Mouse (Mus musculus) lung, embryonic 15.5 days (tissue): ENCODE measurements around the gene Polr3b. TPM values are rescaled to one million over a fixed set of nuclear protein-coding genes. Genes with fewer than 3 reads are reported as not detected.

Experiments
- ATAC-seq: fragments of 200-750 bp; cut with Nextera tagmentation; 2 replicates; pipeline ENCODE4 v1.8.0; 2017; ENCODE audit warnings: moderate number of reproducible peaks, borderline replicate concordance; ENCODE audit not compliant: low FRiP score, low TSS enrichment; ENCODE audit errors: extremely low read depth
- H3K27ac ChIP-seq: fragments of 300-500 bp; sonication (generic); 2 replicates; pipeline ENCODE4 v1.5.1; 2015; ENCODE audit warnings: moderate library complexity, mild to moderate bottlenecking, inconsistent platforms
- H3K27me3 ChIP-seq: fragments of 300-500 bp; sonication (generic); 2 replicates; pipeline ENCODE4 v1.6.1; 2015; ENCODE audit warnings: inconsistent platforms
- H3K36me3 ChIP-seq: fragments of 300-500 bp; sonication (generic); 2 replicates; pipeline ENCODE4 v1.6.1; 2015; ENCODE audit warnings: inconsistent platforms
- H3K4me1 ChIP-seq: fragments of 300-500 bp; sonication (generic); 2 replicates; pipeline ENCODE4 v1.6.1; 2015; ENCODE audit warnings: inconsistent platforms
- H3K4me2 ChIP-seq: fragments of 300-500 bp; sonication (generic); 2 replicates; pipeline ENCODE4 v1.6.1; 2015; ENCODE audit warnings: inconsistent platforms, mild to moderate bottlenecking, moderate library complexity
- H3K4me3 ChIP-seq: fragments of 300-500 bp; sonication (generic); 2 replicates; pipeline ENCODE4 v1.5.1; 2015; ENCODE audit warnings: mild to moderate bottlenecking, inconsistent platforms
- H3K9ac ChIP-seq: fragments of 300-500 bp; sonication (generic); 2 replicates; pipeline ENCODE4 v1.6.1; 2015; ENCODE audit warnings: inconsistent platforms
- H3K9me3 ChIP-seq: fragments of 300-500 bp; sonication (generic); 2 replicates; pipeline ENCODE4 v1.6.1; 2016; ENCODE audit warnings: inconsistent platforms
- WGBS: fragments of 180-500 bp; shearing (Covaris S2); methylation state at CpG from one replicate; pipeline ENCODE4 v1.1.7; 2015; 5-methylcytosine and 5-hydroxymethylcytosine counted together
- polyA plus RNA-seq: library from polyadenylated mRNA; unstranded; fragments of >200 nt; fragmentation: Nextera tagmentation; extraction: Ambion mirVana; gene quantifications from 2 replicates; pipeline ENCODE4 v1.2.1, GENCODE M21; 2015

Gene Polr3b
- polyA plus RNA-seq, 1 experiment from 2014 or later = 15.7 TPM

DNA sequence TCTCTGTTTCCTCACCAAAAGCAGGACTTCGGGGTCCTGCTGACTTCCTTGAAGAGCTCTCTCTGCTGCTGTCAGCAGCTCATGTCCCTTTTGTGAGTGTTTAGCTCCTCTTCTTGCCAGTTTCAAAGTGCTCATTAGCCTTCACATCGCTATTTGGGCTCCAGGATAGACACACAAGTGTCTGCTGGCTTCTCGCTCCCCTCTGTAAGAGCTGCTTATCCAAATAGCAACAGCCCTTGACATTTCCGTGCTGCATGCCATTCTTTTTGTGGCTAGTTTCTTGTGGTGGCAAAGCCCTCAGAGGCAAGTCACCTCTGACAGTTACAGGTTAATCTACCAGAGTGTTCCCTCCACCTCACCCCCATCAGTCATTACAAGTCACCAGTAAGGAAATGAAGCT, 56.3 kb downstream of the Polr3b start:
- ATAC-seq = no peak
- H3K4me3 ChIP-seq = no peak overlapping the region
- no peaks in the 10 kb centered on the region for H3K4me1 ChIP-seq
- no peak overlapping the region for H3K9ac ChIP-seq
- no peaks in the 10 kb centered on the region for H3K27me3 ChIP-seq
- H3K4me2 ChIP-seq = no peak overlapping the region
- 62% methylated on average over 4 of the region's 4 CpGs for WGBS
- H3K9me3 ChIP-seq = no peaks in the 10 kb centered on the region
- peaks cover 27% of the 10 kb centered on the region for H3K36me3 ChIP-seq
- no peak overlapping the region for H3K27ac ChIP-seq

DNA sequence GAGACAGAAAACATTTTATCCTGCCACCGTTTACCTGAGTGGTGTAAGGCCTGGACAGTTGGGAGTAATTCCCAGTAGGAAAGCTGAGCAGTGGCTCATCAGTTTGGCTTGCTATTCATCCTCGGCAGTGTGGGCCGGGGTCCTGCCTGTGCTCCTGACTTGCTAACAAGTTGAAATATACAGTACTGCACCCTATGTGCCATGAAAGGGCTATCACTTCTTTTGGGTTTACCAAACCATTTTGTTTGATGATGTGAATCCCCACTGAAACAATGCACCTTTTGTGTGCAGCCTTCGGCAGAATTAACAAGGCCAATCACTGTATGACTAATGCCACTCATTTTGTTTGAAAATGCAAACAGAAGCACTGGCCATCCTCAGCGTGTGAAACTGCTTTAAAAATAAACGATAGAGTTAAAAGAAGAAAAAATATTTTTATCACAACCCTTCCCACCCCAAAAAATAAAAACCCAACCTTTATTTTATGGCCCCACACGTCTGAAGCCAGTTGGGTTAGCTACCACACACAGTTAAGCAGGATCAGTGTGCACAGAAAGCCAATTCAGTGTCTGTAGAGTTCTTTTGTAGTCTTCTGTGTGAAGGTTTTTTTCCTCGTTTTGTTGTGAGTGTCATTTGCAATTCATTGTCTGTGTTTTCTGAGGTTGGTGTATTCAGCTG, 63.5 kb downstream of the Polr3b start:
- no peak overlapping the region for H3K4me3 ChIP-seq
- no peaks in the 10 kb centered on the region for H3K27me3 ChIP-seq
- H3K27ac ChIP-seq = peak overlapping the region; percentile 25; the same call in 1 of the 2 replicates
- no peak for ATAC-seq
- H3K9ac ChIP-seq = no peak overlapping the region
- H3K36me3 ChIP-seq = 0 out of 2 replicates have a peak, but pooled peaks cover 3% of the 10 kb centered on the region
- no peak overlapping the region for H3K4me2 ChIP-seq
- 48% methylated on average over 8 of the region's 8 CpGs for WGBS
- no peaks in the 10 kb centered on the region for H3K9me3 ChIP-seq
- peaks cover 9% of the 10 kb centered on the region; the same call in 1 of the 2 replicates for H3K4me1 ChIP-seq

DNA sequence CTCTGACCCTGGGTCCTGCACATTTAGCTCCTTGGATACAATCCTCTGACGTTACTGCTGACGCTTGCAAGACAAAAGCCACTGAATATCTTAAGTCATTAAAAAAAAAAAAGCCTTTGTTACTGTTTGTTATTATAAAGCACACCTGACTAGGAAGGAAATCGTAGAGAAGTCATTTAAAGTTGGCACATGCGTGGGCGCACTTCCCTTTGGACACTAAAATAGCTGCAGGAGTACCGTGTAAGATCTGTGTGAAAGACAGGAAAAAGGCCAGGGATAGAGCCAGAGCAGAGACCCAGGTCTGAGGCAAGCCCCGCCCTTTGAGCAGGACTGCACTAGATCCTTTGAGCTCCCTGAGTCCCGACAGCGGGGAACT, 64.0 kb downstream of the Polr3b start:
- peak; percentile 46; the same call in 1 of the 2 replicates for ATAC-seq
- H3K9me3 ChIP-seq = no peaks in the 10 kb centered on the region
- peaks cover 9% of the 10 kb centered on the region; the same call in 1 of the 2 replicates for H3K4me1 ChIP-seq
- no peak overlapping the region for H3K4me3 ChIP-seq
- H3K27me3 ChIP-seq = no peaks in the 10 kb centered on the region
- 0 out of 2 replicates have a peak, but pooled peaks cover 2% of the 10 kb centered on the region for H3K36me3 ChIP-seq
- 48% methylated on average over 9 of the region's 9 CpGs for WGBS
- no peak overlapping the region for H3K9ac ChIP-seq
- H3K4me2 ChIP-seq = no peak overlapping the region
- H3K27ac ChIP-seq = peak overlapping the region; percentile 46

DNA sequence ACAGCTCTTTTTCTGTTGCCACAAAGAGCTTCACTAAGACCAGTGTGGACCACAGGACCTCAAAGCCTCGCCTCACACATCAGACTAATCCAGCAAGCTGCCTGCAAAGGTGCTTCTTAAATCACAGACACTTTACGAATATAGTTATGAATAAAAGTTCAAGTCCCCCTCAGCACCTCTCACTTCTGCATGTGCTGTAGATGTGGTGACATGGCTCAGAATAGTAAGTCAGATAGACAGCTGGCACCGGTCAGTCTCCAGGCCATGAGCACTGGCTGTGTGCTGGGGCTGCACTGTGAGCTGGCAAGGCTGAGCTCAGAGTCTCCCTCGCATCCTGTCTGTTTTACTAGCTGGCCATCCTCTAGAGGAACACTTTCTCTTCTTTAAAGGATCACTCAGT, 64.6 kb downstream of the Polr3b start:
- WGBS = 64% methylated on average over 4 of the region's 4 CpGs
- no peak for ATAC-seq
- H3K9ac ChIP-seq = no peak overlapping the region

DNA sequence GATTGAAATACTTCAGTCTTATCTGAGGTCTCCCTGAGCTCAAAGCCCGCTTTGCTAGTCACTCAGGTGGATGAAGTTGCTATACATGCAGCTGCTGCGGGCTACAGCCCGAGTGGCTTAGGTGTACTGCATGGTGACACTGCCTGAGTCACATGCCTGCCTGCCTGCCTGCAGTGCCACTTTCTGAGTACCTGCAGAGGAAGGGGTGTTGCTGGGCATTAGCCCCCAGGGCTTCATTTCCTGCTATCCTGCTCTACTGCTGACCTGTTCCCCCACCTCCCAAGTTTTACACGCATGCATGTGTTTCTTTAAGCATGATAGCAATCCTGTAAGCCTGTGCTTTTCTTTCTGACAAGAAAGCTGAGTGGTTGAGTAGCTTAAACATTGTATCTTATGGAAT, 65.6 kb downstream of the Polr3b start:
- Histone ChIP-seq H3K27ac (no peak overlapping the region), H3K4me2 (no peak overlapping the region), H3K27me3 (no peaks in the 10 kb centered on the region), H3K9ac (no peak overlapping the region), H3K4me1 (peaks cover 9% of the 10 kb centered on the region; the same call in 1 of the 2 replicates), H3K36me3 (0 out of 2 replicates have a peak, but pooled peaks cover 2% of the 10 kb centered on the region), H3K9me3 (no peaks in the 10 kb centered on the region), H3K4me3 (no peak overlapping the region)
- no peak for ATAC-seq
- WGBS = 88% methylated on average over 4 of the region's 4 CpGs

More for the DNA sequence above, 64.6 kb downstream of the Polr3b start:
- Histone ChIP-seq H3K36me3 (0 out of 2 replicates have a peak, but pooled peaks cover 2% of the 10 kb centered on the region), H3K4me2 (no peak overlapping the region), H3K27ac (peak overlapping the region; percentile 46), H3K27me3 (no peaks in the 10 kb centered on the region), H3K4me1 (peaks cover 9% of the 10 kb centered on the region; the same call in 1 of the 2 replicates), H3K9me3 (no peaks in the 10 kb centered on the region), H3K4me3 (no peak overlapping the region)

DNA sequence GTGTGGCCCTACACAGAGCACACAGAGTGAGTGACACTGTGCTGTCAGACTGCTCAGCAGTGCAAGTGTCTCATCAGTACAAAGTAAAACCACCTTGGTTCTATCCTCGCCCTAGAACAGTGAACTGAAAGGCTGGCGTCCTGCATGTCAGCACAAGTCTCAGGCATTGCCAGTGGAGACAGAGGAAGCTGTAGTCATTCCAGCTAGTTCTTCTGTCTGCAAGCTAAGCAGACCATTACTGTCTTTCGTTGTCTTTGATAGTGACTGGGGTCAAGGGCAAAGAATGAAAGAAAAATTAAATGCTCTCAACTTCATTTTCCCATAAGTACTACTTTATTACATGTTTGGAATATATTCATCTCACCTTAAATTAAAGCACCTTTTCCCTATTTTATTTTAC, 67.8 kb downstream of the Polr3b start:
- WGBS = 76% methylated on average over 3 of the region's 3 CpGs
- 0 out of 2 replicates have a peak, but pooled peaks cover 2% of the 10 kb centered on the region for H3K36me3 ChIP-seq
- H3K9ac ChIP-seq = no peak overlapping the region
- no peaks in the 10 kb centered on the region for H3K9me3 ChIP-seq
- H3K27ac ChIP-seq = no peak overlapping the region
- ATAC-seq = no peak
- no peak overlapping the region for H3K4me2 ChIP-seq
- peaks cover 9% of the 10 kb centered on the region; the same call in 1 of the 2 replicates for H3K4me1 ChIP-seq
- no peaks in the 10 kb centered on the region for H3K27me3 ChIP-seq
- no peak overlapping the region for H3K4me3 ChIP-seq

DNA sequence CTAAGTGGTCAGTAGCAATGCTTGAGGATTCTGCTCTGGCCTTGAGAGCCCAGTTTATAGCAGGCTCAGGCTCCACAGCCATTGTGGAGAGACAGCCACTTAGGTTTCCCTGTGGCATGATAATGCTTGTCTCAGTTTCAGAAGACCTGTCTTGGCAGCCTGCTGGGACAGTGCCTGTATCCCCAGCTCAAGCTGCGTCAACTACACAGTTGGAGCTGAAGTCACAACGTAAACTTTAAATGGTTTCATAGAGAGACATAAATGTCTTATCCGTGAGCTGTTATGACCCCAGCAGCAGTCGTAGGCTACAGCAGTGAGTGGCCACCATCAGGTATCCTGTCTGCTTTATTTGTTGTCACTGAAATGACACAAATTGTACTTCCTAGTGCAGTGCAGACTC, 68.7 kb downstream of the Polr3b start:
- H3K9me3 ChIP-seq = no peaks in the 10 kb centered on the region
- H3K36me3 ChIP-seq = 0 out of 2 replicates have a peak, but pooled peaks cover 2% of the 10 kb centered on the region
- 81% methylated on average over 4 of the region's 4 CpGs for WGBS
- no peak overlapping the region for H3K27ac ChIP-seq
- H3K27me3 ChIP-seq = no peaks in the 10 kb centered on the region
- H3K4me1 ChIP-seq = 0 out of 2 replicates have a peak, but pooled peaks cover 2% of the 10 kb centered on the region
- no peak overlapping the region for H3K9ac ChIP-seq
- ATAC-seq = no peak
- no peak overlapping the region for H3K4me3 ChIP-seq
- no peak overlapping the region for H3K4me2 ChIP-seq

DNA sequence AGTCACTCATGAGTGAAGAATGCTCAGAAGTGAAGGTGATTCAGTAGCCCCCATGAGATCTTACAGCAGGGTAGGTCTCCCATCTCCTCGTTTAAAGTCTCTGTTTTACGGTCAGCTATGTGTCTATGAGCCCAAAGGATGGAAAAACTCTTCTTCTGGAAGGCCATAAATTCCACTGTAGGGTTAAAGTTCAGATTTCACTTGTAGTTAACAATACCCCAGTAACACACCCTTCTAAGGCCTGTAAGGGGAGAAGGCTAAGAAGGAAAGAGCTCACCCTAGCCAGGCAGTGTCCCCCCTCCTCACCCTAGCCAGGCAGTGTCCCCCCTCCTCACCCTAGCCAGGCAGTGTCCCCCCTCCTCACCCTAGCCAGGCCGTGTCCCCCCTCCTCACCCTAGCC, 69.6 kb downstream of the Polr3b start:
- Histone ChIP-seq H3K9ac (no peak overlapping the region), H3K36me3 (0 out of 2 replicates have a peak, but pooled peaks cover 2% of the 10 kb centered on the region), H3K27me3 (no peaks in the 10 kb centered on the region), H3K27ac (no peak overlapping the region), H3K4me2 (no peak overlapping the region), H3K9me3 (no peaks in the 10 kb centered on the region), H3K4me3 (no peak overlapping the region), H3K4me1 (no peaks in the 10 kb centered on the region)
- no peak for ATAC-seq
- 62% methylated on average over 3 of the region's 3 CpGs for WGBS

DNA sequence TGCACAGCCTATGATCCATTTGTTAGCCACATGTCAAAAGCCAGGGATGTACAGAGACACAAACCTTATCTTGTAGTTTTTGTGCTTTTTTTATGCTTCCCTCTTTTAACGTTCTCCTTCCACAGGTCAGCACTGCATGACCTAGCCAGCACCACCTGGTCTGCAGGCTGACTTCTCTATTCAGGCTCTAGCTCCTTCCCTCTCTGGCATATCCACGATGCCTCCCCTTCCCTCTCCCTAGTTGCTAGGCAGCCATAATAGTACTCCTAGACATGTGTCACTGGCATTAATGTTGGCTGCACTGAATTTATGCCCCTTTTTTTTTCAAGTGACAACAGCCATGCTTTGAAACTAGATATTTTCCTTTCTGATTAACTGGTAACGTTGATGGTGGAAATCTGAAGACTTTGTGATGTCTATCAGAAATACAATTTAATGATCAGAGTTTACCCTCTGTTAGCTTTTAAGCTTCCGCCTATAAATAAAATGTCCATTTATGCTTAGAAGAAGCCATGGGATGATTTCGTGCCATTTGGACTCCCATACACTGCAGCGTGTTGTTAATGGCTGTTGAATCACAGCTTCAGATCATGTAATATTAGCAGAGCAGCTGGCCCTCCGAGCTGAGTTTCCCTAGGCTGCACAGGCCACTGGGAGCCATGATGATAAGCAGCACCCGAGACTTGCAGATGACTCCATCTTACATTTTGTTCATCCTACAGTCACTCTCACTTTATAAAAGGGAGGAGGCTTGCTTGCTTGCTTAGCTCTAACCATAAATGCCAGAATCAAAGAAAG, 71.9 kb downstream of the Polr3b start:
- H3K36me3 ChIP-seq = peaks cover 10% of the 10 kb centered on the region; the same call in 1 of the 2 replicates
- H3K9ac ChIP-seq = no peak overlapping the region
- no peaks in the 10 kb centered on the region for H3K4me1 ChIP-seq
- H3K4me2 ChIP-seq = no peak overlapping the region
- H3K9me3 ChIP-seq = no peaks in the 10 kb centered on the region
- H3K27me3 ChIP-seq = no peaks in the 10 kb centered on the region
- no peak for ATAC-seq
- 76% methylated on average over 8 of the region's 8 CpGs for WGBS
- no peak overlapping the region for H3K27ac ChIP-seq
- no peak overlapping the region for H3K4me3 ChIP-seq

DNA sequence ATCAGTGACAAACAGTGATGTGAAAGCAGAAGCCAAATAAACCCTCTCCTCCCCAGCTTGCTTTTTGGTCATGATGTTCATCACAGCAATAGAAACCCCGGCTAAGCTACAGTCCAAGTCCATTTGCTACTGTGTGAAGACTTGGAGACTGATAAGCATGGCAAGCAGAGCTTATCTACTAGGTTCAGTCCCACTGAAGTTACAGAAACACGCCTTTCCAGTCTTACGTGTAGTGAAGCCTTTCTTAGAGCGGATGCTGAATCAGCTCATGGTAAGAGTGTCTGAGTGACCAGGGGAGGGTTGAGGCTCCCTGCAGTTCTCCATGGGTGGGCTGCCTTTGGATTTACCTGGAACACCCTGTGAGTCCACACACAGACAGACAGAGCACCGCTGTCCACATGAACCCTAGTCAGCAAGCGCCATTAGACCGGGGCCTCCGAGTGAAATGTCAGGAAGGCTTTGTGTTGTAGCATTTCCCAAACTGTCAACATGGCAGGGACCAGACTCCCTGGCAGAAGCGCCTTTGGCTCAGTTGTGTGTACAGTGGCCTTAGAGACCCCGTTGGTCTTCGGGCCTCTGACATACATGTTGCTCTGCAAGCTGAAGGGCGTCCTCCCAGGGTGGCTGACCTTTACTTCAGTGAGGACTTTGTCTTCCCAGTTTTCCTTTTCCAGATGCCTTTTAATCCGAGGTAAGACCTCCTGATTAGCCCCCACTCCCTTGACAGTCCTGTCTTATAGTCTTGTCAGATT, 78.3 kb downstream of the Polr3b start:
- Histone ChIP-seq H3K9ac (no peak overlapping the region), H3K27ac (no peak overlapping the region), H3K27me3 (no peaks in the 10 kb centered on the region), H3K4me2 (no peak overlapping the region), H3K4me3 (no peak overlapping the region), H3K4me1 (no peaks in the 10 kb centered on the region), H3K36me3 (peaks cover 26% of the 10 kb centered on the region), H3K9me3 (no peaks in the 10 kb centered on the region)
- WGBS = 75% methylated on average over 13 of the region's 13 CpGs
- no peak for ATAC-seq

DNA sequence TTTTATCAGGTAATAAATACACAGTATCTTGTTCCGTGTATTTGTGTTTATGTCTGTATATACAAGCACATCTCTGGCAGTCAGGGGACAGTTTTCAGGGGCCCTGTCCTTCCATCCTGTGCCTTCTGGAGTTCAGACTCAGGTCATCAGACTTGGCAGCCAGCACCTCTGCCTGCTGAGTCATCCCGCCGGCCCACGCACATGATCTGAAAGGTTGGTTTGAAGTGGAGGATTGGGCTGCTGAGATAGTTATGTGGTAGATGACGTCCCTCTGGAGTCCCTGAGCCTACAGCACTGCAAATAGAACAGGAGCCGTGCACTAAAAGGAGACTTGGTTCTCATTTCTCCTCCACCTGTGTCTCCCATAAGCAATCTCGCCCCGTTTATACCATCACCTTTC, 79.0 kb downstream of the Polr3b start:
- ATAC-seq = no peak; the same call in 1 of the 2 replicates
- H3K4me3 ChIP-seq = no peak overlapping the region

More for the DNA sequence above, 79.0 kb downstream of the Polr3b start:
- Histone ChIP-seq H3K27me3 (no peaks in the 10 kb centered on the region), H3K27ac (no peak overlapping the region), H3K9me3 (no peaks in the 10 kb centered on the region), H3K4me2 (no peak overlapping the region), H3K9ac (no peak overlapping the region), H3K4me1 (peaks cover 2% of the 10 kb centered on the region; the same call in 1 of the 2 replicates), H3K36me3 (peaks cover 26% of the 10 kb centered on the region)
- WGBS = 57% methylated on average over 8 of the region's 8 CpGs
